Mouse (Mus musculus) liver, embryonic 13.5 days (tissue): ENCODE measurements around the gene Laptm4a. TPM values are rescaled to one million over a fixed set of nuclear protein-coding genes. Genes with fewer than 3 reads are reported as not detected.

Experiments used
- ATAC-seq: fragments of 200-750 bp; cut with Nextera tagmentation; 2 replicates; pipeline ENCODE4 v1.8.0; 2017; ENCODE audit warnings: low read depth, mild to moderate bottlenecking, moderate number of reproducible peaks, moderate library complexity
- DNase-seq: peaks from one replicate; pipeline ENCODE4 v3.0.0; 2022
- H3K27ac ChIP-seq: fragments of 300-500 bp; sonication (generic); 2 replicates; pipeline ENCODE4 v1.5.1; 2015; ENCODE audit warnings: moderate library complexity, mild to moderate bottlenecking, inconsistent platforms
- H3K27me3 ChIP-seq: fragments of 300-500 bp; sonication (generic); 2 replicates; pipeline ENCODE4 v1.6.1; 2015; ENCODE audit warnings: mild to moderate bottlenecking, inconsistent platforms
- H3K36me3 ChIP-seq: fragments of 300-500 bp; sonication (generic); 2 replicates; pipeline ENCODE4 v1.6.1; 2015; ENCODE audit warnings: mild to moderate bottlenecking, inconsistent platforms
- H3K4me1 ChIP-seq: fragments of 300-500 bp; sonication (generic); replicated peaks from 2 replicates; pipeline ENCODE4 v1.6.1; 2015; ENCODE audit warnings: inconsistent platforms
- H3K4me2 ChIP-seq: fragments of 300-500 bp; sonication (generic); 2 replicates; pipeline ENCODE4 v1.6.1; 2015; ENCODE audit warnings: inconsistent platforms, mild to moderate bottlenecking, moderate library complexity
- H3K4me3 ChIP-seq: fragments of 300-500 bp; sonication (generic); replicated peaks from 2 replicates; pipeline ENCODE4 v1.5.1; 2015; ENCODE audit warnings: mild to moderate bottlenecking, inconsistent platforms
- H3K9ac ChIP-seq: fragments of 300-500 bp; sonication (generic); 2 replicates; pipeline ENCODE4 v1.6.1; 2015; ENCODE audit warnings: mild to moderate bottlenecking, inconsistent platforms
- H3K9me3 ChIP-seq: fragments of 300-500 bp; sonication (generic); replicated peaks from 2 replicates; pipeline ENCODE4 v1.6.1; 2016; ENCODE audit warnings: inconsistent platforms
- WGBS: fragments of 180-500 bp; shearing (Covaris S2); methylation state at CpG from one replicate; pipeline ENCODE4 v1.1.7; 2015; ENCODE audit not compliant: insufficient replicate concordance; 5-methylcytosine and 5-hydroxymethylcytosine counted together
- polyA plus RNA-seq: library from polyadenylated mRNA; unstranded; fragments of >200 nt; fragmentation: Nextera tagmentation; extraction: Ambion mirVana; gene quantifications from 2 replicates; pipeline ENCODE4 v1.2.1, GENCODE M21; 2015

The Laptm4a gene
- polyA plus RNA-seq, 1 experiment from 2014 or later: 71.4 TPM

DNA sequence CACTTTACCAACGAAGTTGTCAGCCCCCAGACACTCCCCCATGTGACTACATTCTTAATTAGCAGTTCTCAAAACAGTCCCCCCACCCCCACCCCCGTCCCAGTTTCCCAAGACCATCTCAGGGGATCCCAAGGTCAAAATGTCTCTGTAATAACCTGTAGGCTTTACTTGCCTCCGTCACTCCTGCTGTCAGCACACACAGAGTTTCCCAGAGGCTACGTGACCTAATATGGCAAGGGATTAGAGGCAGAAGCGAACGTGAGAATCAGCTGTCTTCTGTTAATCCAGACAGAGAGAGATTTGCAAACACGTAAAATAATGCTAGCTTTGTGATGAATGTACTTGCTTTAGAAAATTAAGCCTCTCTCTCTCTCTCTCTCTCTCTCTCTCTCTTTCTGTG lies 33.0 kb upstream of the Laptm4a start:
- no peak overlapping the region for H3K27ac ChIP-seq
- ATAC-seq (no peak), DNase-seq (no peak)
- H3K9me3 ChIP-seq: no peaks in the 10 kb centered on the region
- no peak overlapping the region for H3K9ac ChIP-seq
- H3K36me3 ChIP-seq: no peaks in the 10 kb centered on the region
- 0 out of 2 replicates have a peak, but pooled peaks cover 5% of the 10 kb centered on the region for H3K4me1 ChIP-seq
- H3K27me3 ChIP-seq: 0 out of 2 replicates have a peak, but pooled peaks cover under 1% of the 10 kb centered on the region
- no peak overlapping the region for H3K4me3 ChIP-seq
- no peak overlapping the region for H3K4me2 ChIP-seq
- 51% methylated on average over 7 of the region's 7 CpGs for WGBS

DNA sequence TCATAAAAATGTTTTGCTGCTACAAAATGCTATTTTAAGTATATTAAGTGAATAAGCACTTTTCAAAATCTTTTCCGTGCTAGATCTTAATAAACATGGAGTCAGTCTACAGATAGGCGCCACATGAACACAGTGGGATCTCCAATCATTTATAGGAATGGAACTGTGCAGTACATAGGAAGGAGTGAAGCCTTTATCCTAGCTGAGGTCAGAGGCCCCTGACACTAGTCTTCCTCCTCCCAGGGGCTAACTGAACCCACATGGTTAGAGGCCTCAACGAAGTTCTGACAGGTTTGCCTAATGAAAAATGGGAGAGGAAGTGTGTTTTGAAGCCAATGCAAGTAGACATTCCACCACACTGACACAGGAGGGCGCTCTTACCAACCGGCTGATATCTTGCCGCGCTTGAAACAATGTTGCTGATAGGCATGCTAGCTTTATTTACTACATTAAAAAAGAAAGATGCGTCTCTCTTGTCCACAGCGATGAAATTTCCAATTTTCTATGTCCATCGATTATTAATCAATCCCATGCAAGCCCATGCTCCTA lies 32.3 kb upstream of the Laptm4a start:
- Histone ChIP-seq H3K9me3 (no peaks in the 10 kb centered on the region), H3K4me2 (no peak overlapping the region), H3K4me1 (0 out of 2 replicates have a peak, but pooled peaks cover 5% of the 10 kb centered on the region), H3K36me3 (no peaks in the 10 kb centered on the region), H3K9ac (no peak overlapping the region), H3K27ac (no peak overlapping the region), H3K27me3 (0 out of 2 replicates have a peak, but pooled peaks cover 5% of the 10 kb centered on the region), H3K4me3 (no peak overlapping the region)
- 17% methylated on average over 10 of the region's 10 CpGs for WGBS
- ATAC-seq: no peak
- peak; percentile 21 for DNase-seq

DNA sequence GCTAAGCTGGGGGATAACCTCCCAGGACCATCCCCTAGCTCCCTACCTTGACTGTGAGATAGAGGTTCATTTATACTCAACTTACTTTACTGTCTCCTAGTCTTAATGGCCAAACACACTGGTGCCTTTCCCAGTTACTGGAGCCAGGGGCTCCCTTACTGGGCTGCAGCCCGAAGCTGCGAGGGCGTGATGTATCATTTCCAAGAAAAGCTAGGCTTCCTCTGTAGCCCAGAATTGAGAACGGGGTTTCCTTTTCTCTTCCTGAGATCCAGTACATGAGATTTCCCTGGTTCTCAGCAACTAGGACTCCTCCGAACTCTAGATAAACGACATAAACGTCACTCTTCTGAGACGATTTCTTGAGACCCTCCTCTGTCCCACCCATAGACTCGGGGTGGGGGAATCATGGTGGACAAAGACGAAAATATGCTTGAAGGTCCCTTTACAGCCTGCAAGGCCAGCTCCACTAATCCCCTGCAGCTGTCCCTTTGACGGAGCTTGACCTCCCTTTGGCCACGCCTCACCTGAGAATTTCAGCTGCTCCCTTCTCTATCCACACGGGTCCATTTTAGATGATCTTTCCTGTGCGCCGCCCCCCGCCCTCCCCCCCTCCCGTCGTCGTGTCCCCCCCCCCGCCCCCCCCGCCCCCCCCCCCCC lies 28.5 kb upstream of the Laptm4a start:
- Histone ChIP-seq H3K9me3 (no peaks in the 10 kb centered on the region), H3K4me2 (0 out of 2 replicates have a peak overlapping the region, but pooled peaks have one; percentile 0), H3K4me1 (no peaks in the 10 kb centered on the region), H3K36me3 (no peaks in the 10 kb centered on the region), H3K27me3 (0 out of 2 replicates have a peak, but pooled peaks cover 5% of the 10 kb centered on the region), H3K9ac (no peak overlapping the region), H3K4me3 (no peak overlapping the region), H3K27ac (no peak overlapping the region)
- DNase-seq (no peak), ATAC-seq (no peak)
- 42% methylated on average over 16 of the region's 21 CpGs for WGBS

DNA sequence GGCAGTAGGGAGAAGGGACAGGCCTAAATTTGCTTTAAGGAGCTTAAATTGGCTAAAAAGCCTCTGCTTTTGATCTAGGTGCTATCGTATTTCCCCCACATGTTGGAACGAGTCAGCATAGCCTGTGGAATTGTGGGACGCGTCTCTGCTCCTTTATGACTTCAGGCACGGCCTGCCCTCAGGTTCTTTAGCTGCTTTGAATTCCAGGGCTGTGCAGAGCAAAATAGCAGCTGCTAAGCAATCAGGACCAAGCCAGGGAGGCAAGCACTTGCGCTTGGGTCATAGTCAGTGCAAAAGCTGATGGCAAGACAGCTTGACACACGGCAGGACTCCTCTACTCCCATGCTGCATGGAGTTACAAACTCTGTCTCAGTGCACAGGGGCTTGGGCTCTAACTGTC lies 24.3 kb upstream of the Laptm4a start:
- peaks cover 10% of the 10 kb centered on the region for H3K4me1 ChIP-seq
- no peak overlapping the region for H3K4me2 ChIP-seq
- WGBS: 68% methylated on average over 7 of the region's 7 CpGs
- H3K27me3 ChIP-seq: 0 out of 2 replicates have a peak, but pooled peaks cover 5% of the 10 kb centered on the region
- no peak for DNase-seq
- H3K36me3 ChIP-seq: no peaks in the 10 kb centered on the region
- H3K9me3 ChIP-seq: no peaks in the 10 kb centered on the region
- ATAC-seq: no peak
- no peak overlapping the region for H3K4me3 ChIP-seq
- no peak overlapping the region for H3K9ac ChIP-seq
- H3K27ac ChIP-seq: no peak overlapping the region

DNA sequence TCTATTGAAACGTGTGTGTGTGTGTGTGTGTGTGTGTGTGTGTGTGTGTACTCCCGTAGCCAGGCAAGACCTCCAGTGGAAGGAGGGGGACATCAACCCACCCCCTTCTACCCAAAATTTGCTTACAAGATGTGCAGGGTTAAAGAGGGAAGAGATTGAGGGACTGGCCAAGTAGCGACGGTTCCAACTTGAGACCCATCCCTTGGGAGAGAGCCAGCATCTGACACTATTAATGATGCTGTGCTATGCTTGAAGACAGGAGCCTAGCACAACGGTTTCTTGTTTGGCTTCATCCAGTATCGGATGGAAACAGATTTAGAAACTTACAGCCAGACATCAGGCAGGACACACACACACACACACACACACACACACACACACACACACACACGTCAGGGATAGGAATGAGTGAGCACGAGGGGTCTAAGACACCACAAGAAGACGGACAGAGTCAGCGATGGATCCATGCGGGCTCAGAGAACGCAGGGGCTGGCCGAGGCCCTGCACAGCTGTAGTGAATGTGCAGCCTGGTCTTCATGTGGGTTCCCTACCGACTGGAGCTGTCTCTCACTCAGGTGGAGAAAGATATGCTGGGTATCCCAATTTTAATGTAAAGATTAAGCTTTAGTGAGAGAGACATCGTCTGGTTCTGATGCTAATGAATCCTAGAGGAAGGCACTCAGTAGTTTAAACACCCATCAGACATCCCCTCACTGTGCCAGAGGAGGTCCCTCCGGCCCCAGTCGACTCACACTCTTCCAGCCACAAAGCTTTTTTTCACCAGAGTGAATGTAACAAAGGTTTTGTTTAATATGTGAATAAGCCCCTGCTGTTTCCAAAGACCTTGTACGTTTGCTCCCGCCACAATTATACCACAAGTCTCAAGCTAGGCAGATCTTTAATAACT lies 22.3 kb upstream of the Laptm4a start:
- no peak overlapping the region for H3K4me2 ChIP-seq
- DNase-seq (no peak), ATAC-seq (no peak)
- H3K36me3 ChIP-seq: no peaks in the 10 kb centered on the region
- H3K4me1 ChIP-seq: peaks cover 14% of the 10 kb centered on the region
- H3K4me3 ChIP-seq: no peak overlapping the region
- no peak overlapping the region for H3K27ac ChIP-seq
- H3K9ac ChIP-seq: no peak overlapping the region
- no peaks in the 10 kb centered on the region for H3K27me3 ChIP-seq
- 63% methylated on average over 19 of the region's 19 CpGs for WGBS
- H3K9me3 ChIP-seq: no peaks in the 10 kb centered on the region

DNA sequence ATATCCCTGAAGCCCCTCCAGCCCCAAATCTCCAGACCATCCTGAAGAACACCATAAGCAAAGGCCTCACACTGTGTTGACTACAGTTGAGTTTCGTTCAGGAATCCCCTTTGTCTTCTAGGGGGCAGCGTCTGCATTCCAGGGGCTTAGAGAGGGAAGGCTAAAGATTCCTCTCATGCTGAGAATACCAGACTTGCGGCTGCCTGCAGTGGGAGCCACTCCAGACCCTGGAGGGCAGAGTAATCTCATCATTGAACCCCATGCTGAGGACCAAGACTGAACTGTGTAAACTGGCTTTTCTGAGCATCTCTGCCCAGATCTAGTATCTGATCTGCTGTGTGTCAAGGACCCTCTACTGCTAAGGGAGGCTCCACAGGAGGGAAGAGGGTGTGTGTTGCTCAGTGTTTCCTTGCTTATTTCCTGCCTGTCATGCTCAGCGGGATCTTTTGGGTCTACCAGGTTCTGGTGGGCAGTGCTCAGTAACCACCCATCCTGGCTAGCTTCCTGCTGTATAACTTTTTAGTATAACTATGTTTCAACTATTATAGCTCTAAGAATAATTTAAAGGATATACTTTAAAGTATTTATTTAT lies 21.3 kb upstream of the Laptm4a start:
- Histone ChIP-seq H3K27ac (no peak overlapping the region), H3K4me2 (no peak overlapping the region), H3K9me3 (no peaks in the 10 kb centered on the region), H3K4me3 (no peak overlapping the region), H3K9ac (no peak overlapping the region), H3K27me3 (no peaks in the 10 kb centered on the region), H3K36me3 (no peaks in the 10 kb centered on the region), H3K4me1 (peaks cover 14% of the 10 kb centered on the region)
- 36% methylated on average over 4 of the region's 4 CpGs for WGBS
- ATAC-seq (no peak), DNase-seq (no peak)

DNA sequence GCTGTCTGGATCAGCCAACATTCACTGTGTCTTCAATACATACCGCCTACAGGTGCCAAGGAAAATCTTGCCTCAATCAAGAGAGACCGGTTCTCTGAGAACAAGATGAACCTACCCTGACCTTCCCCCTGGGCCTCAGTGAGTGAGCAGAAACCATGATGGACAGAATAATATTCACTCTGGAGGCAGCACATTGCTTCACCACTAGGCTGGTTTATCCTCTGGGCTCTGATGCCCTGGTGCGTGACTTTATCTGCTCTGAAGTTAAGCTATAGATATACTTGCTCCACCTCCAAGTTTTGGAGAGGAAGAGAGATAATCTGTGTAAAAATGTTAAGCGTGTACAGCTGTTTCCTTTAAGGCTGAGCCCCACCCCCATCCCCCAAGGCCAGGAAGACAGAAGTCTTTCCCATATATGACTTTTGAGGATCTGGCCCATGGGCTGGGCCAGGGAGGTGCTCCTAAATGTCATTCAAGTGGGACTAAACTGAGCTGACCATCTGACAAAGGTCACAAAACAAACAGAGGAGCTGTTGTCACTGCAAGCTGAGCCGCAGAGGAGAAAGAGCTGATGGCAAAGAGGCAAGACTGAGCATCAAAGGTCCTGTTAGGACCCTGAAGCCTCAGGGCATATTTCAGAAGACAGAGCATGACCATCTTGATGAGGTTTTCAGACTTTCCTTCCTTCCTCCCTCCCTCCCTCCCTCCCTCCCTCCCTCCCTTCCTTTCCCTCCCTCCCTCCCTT lies 20.4 kb upstream of the Laptm4a start:
- H3K9me3 ChIP-seq: no peaks in the 10 kb centered on the region
- DNase-seq: no peak
- H3K4me2 ChIP-seq: no peak overlapping the region
- H3K27me3 ChIP-seq: no peaks in the 10 kb centered on the region
- no peak overlapping the region for H3K9ac ChIP-seq
- H3K4me3 ChIP-seq: no peak overlapping the region
- no peak overlapping the region for H3K27ac ChIP-seq
- peak; percentile 48; the same call in 1 of the 2 replicates for ATAC-seq
- H3K4me1 ChIP-seq: peaks cover 14% of the 10 kb centered on the region
- 31% methylated on average over 5 of the region's 5 CpGs for WGBS
- H3K36me3 ChIP-seq: no peaks in the 10 kb centered on the region

DNA sequence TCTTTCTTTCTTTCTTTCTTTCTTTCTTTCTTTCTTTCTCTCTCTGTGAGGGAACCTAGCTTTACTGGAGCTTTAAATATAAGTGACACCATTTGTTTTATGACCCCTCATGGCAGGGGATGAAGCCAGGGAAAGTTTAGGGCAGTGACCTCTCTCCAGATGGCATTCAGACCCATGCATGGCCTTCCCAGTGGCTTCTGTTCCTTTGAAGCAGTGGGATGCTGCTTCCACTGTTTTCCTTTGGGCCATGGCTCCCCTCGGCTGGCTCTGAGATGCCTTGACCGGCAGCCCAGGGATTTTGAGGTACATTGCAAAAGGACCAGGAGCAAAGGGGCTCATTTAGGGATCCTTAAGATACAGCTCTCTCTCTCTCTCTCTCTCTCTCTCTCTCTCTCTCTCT lies 19.5 kb upstream of the Laptm4a start:
- no peak overlapping the region for H3K4me3 ChIP-seq
- H3K36me3 ChIP-seq: no peaks in the 10 kb centered on the region
- DNase-seq (no peak), ATAC-seq (no peak)
- H3K4me2 ChIP-seq: no peak overlapping the region
- H3K27ac ChIP-seq: no peak overlapping the region
- WGBS: 49% methylated on average over 2 of the region's 2 CpGs
- no peak overlapping the region for H3K9ac ChIP-seq
- no peaks in the 10 kb centered on the region for H3K9me3 ChIP-seq
- no peaks in the 10 kb centered on the region for H3K27me3 ChIP-seq
- H3K4me1 ChIP-seq: peaks cover 14% of the 10 kb centered on the region

DNA sequence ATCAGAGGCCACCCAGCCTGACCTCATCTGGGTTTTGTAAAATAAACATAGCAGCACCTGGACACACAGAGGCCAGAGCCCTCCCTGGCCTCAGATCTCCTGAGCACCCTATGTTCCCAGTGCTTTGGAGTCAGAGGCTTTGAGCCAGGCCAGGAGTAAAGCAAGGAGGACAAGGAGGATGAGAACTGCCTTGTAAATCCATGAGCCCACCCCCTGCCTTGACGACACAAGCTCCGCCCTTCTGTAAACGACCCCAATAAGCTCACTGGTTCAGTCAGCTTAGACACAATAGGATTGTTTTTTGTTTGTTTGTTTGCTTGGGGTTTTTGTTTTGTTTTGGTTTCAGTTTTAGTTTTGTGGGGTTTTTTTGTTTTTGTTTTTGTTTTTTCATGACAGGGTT lies 19.0 kb upstream of the Laptm4a start:
- WGBS: 46% methylated on average over 3 of the region's 3 CpGs

DNA sequence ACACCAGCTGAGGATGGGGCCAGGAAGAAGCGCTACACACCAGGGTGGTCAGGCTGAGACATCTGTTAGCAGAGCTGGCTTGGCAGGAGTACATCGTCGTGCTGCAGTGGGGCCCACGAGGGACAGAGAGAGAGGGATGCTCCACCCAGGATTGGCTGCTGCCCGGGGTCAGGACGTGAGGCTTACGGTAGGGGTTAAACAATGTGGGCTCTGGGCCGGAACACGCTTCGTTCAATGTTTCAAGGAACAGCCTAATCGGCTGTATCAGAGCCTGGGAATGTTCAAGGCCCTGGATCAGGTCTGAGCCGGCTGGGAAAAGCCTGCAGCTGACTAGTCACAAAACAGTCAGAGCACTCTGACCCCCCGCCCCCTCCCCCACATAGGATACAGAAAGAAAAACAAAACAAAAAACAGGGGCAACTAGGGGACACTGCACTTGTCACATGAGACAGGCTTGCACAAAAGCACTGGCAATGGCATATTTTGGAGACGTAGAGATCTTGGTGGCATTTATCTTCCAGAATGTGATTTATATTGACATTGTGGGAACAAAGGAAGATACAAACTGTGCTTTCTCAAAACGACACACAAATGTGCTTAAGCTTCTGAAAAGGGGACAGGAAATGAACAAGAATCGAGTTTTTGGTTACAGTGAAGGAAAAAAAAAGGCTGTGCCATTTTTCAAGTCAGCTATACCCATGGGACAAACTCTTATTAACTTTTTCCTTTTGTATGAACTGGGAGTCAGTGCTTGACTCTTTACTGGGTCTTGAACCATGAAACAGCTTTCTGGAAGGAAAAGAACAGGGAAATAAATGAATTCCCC lies 8.4 kb upstream of the Laptm4a start:
- peaks cover 7% of the 10 kb centered on the region for H3K4me1 ChIP-seq
- 37% methylated on average over 16 of the region's 16 CpGs for WGBS
- no peak overlapping the region for H3K9ac ChIP-seq
- no peaks in the 10 kb centered on the region for H3K27me3 ChIP-seq
- no peak overlapping the region for H3K27ac ChIP-seq
- ATAC-seq: no peak
- H3K36me3 ChIP-seq: no peaks in the 10 kb centered on the region
- no peak for DNase-seq
- H3K4me3 ChIP-seq: no peak overlapping the region
- H3K4me2 ChIP-seq: no peak overlapping the region
- no peaks in the 10 kb centered on the region for H3K9me3 ChIP-seq

More for the DNA sequence above, 19.0 kb upstream of the Laptm4a start:
- ATAC-seq (peak; percentile 41; the same call in 1 of the 2 replicates), DNase-seq (no peak)
- peaks cover 14% of the 10 kb centered on the region for H3K4me1 ChIP-seq
- no peak overlapping the region for H3K27ac ChIP-seq
- H3K4me3 ChIP-seq: no peak overlapping the region
- no peaks in the 10 kb centered on the region for H3K9me3 ChIP-seq
- H3K36me3 ChIP-seq: no peaks in the 10 kb centered on the region
- no peaks in the 10 kb centered on the region for H3K27me3 ChIP-seq
- H3K4me2 ChIP-seq: no peak overlapping the region
- H3K9ac ChIP-seq: no peak overlapping the region
